Mouse (Mus musculus): ENCODE measurements around the gene Tff2.

Gene Tff2

DNA sequence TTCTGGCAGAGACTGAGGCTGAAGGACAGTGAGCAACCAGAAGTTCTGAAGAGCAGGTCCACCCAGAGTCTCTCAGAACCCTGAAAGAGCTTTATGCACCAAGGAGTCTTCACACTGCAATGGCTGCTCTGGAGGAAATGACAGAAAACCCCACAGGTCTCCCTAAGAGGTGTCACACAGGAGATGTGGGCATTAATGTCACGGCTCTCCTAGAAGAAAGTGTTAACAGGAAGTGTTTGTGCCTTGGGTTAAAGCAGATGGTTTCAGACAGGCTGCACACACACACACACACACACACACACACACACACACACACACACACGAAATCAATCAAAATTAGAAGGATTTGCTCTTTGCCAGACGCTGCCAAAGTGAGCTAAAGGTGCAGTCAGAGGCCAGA is 7.8 kb downstream of the Tff2 start:
- no peak for DNase-seq (ENCODE audit: low read depth, low spot score)

- DNase-seq (ENCODE audit: low read depth, low spot score): no peak
Measured at GRCm38 (mm10) chr17:31134913-31135312, 9.2 kb downstream of the Tff2 start.

DNA sequence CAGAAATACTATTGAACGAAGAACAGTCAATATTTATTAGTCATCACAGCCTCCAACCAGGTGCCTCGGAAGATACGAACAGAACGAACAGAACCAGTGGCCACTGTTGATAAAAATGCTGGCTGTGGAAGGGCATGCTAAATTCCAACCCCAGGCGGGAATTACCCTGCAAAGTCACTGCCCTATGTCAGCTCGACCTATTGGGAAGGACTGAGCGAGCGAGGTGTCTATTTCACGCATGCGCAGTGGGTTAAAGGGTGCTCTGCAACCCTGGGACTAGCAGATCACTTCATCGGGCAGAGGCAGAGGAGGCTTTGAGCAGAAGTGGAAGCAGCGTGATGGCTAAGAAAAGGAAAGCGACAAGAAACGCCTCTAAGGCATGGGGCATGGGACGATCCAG is 10.3 kb downstream of the Tff2 start:
- no peak for DNase-seq (ENCODE audit: low read depth, low spot score)

DNA sequence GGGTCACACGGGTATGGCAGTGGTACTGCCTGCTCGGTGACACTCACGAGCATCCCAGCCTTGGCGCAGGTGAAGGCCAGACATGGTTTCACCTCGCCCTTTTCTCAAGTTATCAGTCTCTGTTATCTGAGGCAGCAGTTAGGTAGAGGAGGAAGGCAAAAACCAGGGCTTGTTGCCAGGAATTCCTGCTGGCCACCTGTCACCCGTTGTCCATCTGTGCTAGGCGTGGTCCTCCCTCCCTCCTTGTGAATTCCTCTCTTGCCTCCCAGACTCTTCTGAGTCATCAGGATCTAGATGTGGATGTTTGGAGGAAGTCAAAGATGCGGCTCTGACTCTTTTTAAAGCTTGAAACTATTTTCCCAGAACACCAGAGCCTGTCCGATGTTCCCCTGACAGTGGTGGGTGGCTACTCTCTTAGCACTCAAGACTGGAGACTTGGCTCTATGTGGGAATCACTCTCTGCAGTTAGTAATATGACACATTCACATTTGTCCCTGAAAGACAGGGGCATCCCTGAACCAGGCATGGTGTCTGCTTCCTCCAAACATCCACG is 12.7 kb downstream of the Tff2 start:
- peak; percentile 97 for DNase-seq (ENCODE audit: low read depth, low spot score)

- no peak for DNase-seq (ENCODE audit: low read depth, low spot score)
Measured at GRCm38 (mm10) chr17:31129452-31129851, 14.6 kb downstream of the Tff2 start, which contains the start of gene Tff3. Gene Tff3, minus strand, starts transcription at chr17:31129646.

GRCm38 (mm10) chr17:31128708-31129318 is 15.3 kb downstream of the Tff2 start:
- peak; percentile 69 for DNase-seq (ENCODE audit: low read depth, low spot score)

- peak; percentile 99 for DNase-seq (ENCODE audit: low read depth, low spot score)
Measured at GRCm38 (mm10) chr17:31125548-31126266, 18.4 kb downstream of the Tff2 start.

GRCm38 (mm10) chr17:31121975-31122374 is 22.1 kb downstream of the Tff2 start:
- DNase-seq (ENCODE audit: low read depth, low spot score): peak; percentile 76

DNA sequence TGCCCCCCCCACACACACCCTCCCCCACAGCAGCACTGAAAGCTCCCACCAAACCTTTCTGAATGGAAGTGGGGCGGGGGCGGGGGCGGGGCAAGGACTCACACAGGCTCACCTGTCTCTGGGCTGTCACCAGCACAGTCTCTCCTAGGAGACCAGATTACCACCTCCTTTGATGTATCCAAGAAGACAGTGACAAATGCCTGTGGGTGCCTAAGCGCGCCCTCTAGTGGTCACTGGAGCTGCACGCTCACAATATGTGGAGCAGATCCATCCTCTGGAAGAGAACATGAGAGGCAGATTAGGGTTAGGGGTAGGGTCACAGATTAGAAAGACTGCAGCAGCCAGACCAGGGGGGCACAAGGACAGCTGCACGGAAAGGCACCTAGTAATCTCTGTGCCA is 24.7 kb downstream of the Tff2 start:
- DNase-seq (ENCODE audit: low read depth, low spot score): peak; percentile 88

DNA sequence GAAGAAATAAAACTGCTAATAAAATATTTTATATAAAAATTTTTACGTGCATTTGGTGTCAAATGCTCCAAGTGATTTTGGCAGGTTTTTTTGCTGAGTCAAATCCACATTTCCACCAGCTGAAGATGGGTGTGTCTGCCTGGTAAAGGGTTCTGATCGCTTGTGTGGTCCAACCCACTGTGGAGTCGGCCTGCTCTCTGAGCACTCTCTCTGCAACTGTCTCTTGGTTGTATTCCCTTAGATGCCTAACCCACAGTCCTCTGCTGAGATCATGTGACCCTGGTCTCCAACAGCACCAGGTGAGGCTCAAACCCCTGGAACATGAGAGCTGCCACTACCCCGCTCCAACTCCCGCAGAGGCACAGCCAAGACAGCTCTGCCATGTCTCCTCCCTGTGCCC is 26.1 kb downstream of the Tff2 start:
- DNase-seq (ENCODE audit: low read depth, low spot score): no peak

- no peak for DNase-seq (ENCODE audit: low read depth, low spot score)
Measured at GRCm38 (mm10) chr17:31116063-31116462, 28.0 kb downstream of the Tff2 start.

- DNase-seq (ENCODE audit: low read depth, low spot score): peak; percentile 85
Measured at GRCm38 (mm10) chr17:31113191-31113856, 30.8 kb downstream of the Tff2 start.

DNA sequence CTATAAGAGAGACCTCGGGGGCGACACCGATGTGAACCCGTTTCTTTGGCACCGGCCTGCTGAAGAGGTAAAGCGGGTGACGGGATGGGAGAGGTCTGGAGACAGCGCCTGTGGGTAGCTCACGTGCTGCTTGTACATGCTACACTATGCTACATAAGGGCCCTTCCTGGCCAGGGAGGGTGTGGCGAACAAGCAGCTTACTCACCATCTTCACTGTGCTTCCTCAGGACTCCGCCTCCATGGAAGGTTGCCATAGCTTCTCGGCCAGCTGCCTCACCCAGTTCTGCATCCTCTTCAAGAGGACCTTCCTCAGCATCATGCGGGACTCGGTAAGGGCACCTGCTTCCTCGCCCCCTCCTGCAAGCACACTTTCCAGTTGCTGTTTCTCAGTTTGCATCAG is 35.7 kb downstream of the Tff2 start:
- peak; percentile 58 for DNase-seq (ENCODE audit: low read depth, low spot score)

DNA sequence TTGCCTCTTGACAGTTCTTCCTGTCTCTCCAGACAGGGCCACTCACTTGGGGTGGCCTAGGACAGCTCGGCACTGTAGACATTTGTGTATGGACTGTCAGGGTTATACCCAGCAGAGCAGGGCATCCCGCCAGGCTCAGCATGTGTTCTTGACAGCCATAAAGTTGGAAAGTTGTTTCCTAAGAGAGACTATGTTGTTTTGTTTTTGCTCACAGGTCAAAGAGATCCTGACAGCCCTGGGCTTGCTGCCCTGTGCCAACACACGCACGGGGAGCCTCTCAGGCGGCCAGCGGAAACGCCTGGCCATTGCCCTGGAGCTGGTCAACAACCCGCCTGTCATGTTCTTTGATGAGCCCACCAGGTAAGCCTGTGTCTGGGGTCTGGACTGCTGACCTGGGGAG is 40.3 kb downstream of the Tff2 start:
- DNase-seq (ENCODE audit: low read depth, low spot score): no peak

- DNase-seq (ENCODE audit: low read depth, low spot score): no peak
Measured at GRCm38 (mm10) chr17:31103007-31103570, 41.0 kb downstream of the Tff2 start.

GRCm38 (mm10) chr17:31098788-31099187 is 45.3 kb downstream of the Tff2 start:
- DNase-seq (ENCODE audit: low read depth, low spot score): no peak

DNA sequence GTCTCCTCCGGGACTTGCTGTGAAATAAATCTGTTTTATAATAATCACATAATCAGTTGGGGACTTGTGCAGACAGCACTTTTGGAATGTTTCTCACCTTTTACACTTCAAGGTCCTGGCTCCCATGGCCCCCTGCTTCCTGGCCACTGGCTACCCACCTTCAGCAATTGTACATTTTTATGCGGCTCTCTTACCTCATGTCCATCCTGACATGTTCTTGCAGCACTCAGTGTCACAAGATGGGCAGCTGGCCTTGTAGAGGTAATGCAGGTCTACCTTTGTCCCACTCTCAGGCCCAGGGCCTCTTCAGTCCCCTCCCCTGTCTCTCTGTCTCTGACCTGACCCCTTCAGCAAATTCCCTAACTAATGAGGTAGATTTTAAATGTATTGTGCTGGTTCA is 47.2 kb downstream of the Tff2 start:
- DNase-seq (ENCODE audit: low read depth, low spot score): no peak

- DNase-seq (ENCODE audit: low read depth, low spot score): peak; percentile 55
Measured at GRCm38 (mm10) chr17:31095570-31095969, 48.5 kb downstream of the Tff2 start.

- DNase-seq (ENCODE audit: low read depth, low spot score): no peak
Measured at GRCm38 (mm10) chr17:31094781-31095180, 49.3 kb downstream of the Tff2 start.
